Mouse (Mus musculus): ENCODE measurements at regions not wholly inside any gene's neighbourhood (a gene's known extent, or its start where the extent isn't known, plus 50 kb on each side); places are given as distances from the start of the nearest gene placed in this dataset.
A peak's percentile ranks its signal among the peaks of the same experiment; 100 is the strongest.

GRCm38 (mm10) chr10:9569277-9569676 lies 105.7 kb downstream of the Samd5 start:
- no peak for DNase-seq

- DNase-seq = no peak
Measured at GRCm38 (mm10) chr10:9557517-9558065, 117.4 kb downstream of the Samd5 start.

- DNase-seq = no peak
Measured at GRCm38 (mm10) chr10:9557092-9557491, 117.9 kb downstream of the Samd5 start.

- no peak for DNase-seq
Measured at GRCm38 (mm10) chr10:9553946-9554345, 121.1 kb downstream of the Samd5 start.

- peak; percentile 23 for DNase-seq
Measured at GRCm38 (mm10) chr10:9549913-9550709, 124.9 kb downstream of the Samd5 start.

GRCm38 (mm10) chr10:9545807-9546206 lies 129.2 kb downstream of the Samd5 start:
- DNase-seq = no peak

GRCm38 (mm10) chr10:9544041-9544786 lies 130.8 kb downstream of the Samd5 start:
- DNase-seq = no peak

- no peak for DNase-seq
Measured at GRCm38 (mm10) chr10:9541579-9541978, 133.4 kb downstream of the Samd5 start.

- DNase-seq = peak; percentile 46
Measured at GRCm38 (mm10) chr10:9537686-9538085, 137.3 kb downstream of the Samd5 start.

GRCm38 (mm10) chr10:9534552-9534951 lies 140.5 kb downstream of the Samd5 start:
- no peak for DNase-seq

GRCm38 (mm10) chr10:9533283-9533682 lies 141.7 kb downstream of the Samd5 start:
- DNase-seq = no peak

- no peak for DNase-seq
Measured at GRCm38 (mm10) chr10:9531931-9532330, 143.1 kb downstream of the Samd5 start.

GRCm38 (mm10) chr10:9529408-9529807 lies 145.6 kb downstream of the Samd5 start:
- DNase-seq = peak; percentile 19

- no peak for DNase-seq
Measured at GRCm38 (mm10) chr10:9528066-9528465, 146.9 kb downstream of the Samd5 start.

- no peak for DNase-seq
Measured at GRCm38 (mm10) chr10:9509764-9510390, 165.1 kb downstream of the Samd5 start.

- no peak for DNase-seq
Measured at GRCm38 (mm10) chr10:9509092-9509671, 165.8 kb downstream of the Samd5 start.

- DNase-seq = no peak
Measured at GRCm38 (mm10) chr10:9503569-9504493, 171.2 kb downstream of the Samd5 start.

- no peak for DNase-seq
Measured at GRCm38 (mm10) chr10:9498550-9498949, 176.5 kb downstream of the Samd5 start.

- no peak for DNase-seq
Measured at GRCm38 (mm10) chr10:9497021-9497420, 178.0 kb downstream of the Samd5 start.

GRCm38 (mm10) chr10:9495143-9495651 lies 179.8 kb downstream of the Samd5 start:
- DNase-seq = peak; percentile 60

GRCm38 (mm10) chr10:9490416-9490815 lies 184.6 kb downstream of the Samd5 start:
- DNase-seq = no peak

GRCm38 (mm10) chr10:9462361-9462760 lies 212.6 kb downstream of the Samd5 start:
- DNase-seq = no peak

All from lung, postnatal 10 days (tissue).